Mouse (Mus musculus) lung, postnatal 36 days (tissue): ENCODE measurements around the gene Kif24.

ENCODE experiments used
- DNase-seq: peaks from one replicate; pipeline ENCODE4 v3.0.0; 2022; ENCODE audit warnings: mixed read lengths

The Kif24 gene

DNA sequence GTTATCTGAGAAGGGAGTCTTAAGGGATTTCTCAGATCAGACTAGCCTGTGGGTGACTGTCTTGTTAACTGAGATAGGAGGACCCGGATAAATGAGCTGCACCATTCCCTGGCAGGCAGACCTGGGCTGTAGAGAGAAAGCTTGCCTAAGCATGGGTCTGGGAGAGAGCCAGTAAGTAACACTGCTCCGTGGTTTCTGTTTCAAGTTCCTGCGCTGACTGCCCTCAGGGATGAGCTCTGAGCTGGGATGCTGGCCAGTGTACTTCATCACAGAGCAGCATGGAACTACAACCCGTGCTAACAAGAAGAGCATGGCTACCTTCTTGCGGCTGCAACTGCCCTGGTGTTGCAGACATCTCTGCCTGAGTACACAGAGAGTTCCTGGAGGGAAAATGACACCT is 64.8 kb downstream of the Kif24 start:
- DNase-seq: no peak

DNA sequence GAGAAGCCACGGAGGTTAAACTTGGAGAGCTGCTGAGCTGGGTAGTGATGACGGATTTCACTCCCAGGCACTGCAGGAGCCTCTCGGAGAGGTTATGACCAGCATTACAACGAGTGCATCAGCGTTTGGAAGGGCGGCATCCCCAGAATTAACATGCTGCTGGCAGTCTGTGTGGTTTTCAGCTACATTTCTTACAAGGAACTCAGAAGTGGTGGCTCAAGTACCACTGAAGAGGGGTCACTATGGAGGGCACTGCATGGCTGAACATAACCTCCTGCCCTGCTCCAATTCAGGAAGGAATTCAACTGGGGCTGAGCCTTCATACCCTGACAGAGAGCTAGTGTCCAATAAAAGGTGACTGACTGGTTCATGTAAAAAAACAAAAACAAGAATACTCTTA is 66.3 kb downstream of the Kif24 start:
- peak; percentile 54 for DNase-seq

DNA sequence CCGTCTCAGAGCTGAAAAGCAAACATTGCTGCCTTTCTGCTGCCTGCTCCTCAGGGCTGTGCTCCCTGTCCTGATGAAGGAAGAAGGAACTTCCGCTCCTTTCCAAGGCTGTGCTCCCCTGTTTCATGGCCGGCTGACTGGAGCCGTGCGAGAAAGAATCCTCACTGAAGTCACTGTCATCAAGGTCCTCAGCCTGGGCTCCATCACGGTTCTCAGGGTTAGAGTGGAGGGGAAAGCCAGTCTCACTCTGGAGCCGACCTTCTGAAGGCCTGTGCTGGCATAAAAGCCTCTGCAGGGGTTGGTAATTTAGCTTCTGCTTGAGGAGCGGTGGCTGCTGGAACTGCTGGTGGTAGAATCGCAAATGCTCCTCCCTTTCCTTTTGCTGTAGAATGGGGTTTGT is 70.0 kb downstream of the Kif24 start:
- no peak for DNase-seq

DNA sequence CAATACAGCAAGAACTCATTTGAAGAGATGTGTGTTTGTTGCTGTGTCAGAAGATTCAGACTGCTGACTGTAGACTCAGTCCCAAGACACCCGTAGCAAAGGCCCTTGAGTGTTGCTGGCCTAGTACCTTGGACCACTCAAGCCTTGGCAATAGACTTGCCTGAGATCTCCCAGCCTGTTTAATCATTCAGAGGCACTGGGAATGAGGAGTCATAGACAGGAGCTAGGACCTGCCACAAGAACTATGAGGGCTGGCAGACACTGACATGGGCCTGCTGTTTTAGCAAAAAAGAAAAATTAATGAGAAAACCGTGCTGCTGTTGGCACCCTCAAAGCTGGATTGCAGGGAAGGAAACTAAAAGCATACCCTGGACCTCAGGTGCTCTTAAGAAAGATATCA is 73.7 kb downstream of the Kif24 start:
- DNase-seq: no peak

DNA sequence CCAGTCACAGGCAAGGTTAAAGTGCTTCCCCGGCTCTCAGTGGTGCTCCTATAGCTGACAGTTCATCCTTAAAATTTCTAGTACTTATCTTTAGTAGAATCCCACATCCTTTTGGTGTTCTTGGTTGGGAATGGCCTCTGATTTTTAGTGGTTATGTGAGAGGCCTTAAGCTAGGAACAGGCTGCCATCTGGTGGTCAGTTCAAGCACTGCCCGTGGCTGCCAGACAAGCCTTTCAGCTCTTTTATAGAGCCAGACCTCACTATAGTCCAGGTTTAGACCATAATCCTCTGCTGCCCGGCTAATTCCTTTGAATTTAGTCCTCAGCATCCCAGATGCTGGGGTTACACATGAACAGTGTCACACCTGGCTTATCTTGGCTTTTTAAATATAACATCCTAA is 74.6 kb downstream of the Kif24 start:
- DNase-seq: peak; percentile 92

DNA sequence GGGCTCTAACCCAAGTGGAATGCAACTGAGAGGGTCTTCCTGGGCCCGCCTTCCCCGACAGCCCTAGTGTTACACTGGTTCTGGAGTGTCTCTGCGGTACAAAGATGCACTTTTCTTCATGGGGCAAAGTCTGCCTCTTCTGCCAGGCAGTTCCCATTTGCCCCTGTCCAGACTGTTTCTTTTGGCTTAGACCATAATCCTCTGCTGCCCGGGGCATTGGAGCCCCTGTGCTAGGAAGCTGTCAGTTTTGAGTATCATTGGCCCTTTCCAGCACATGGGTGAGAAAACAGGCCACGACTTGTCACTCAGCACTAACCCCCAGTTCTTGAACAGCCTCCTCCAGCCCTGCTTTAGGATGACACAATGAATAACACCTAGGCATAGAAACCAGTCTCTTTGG is 75.4 kb downstream of the Kif24 start:
- DNase-seq: no peak

DNA sequence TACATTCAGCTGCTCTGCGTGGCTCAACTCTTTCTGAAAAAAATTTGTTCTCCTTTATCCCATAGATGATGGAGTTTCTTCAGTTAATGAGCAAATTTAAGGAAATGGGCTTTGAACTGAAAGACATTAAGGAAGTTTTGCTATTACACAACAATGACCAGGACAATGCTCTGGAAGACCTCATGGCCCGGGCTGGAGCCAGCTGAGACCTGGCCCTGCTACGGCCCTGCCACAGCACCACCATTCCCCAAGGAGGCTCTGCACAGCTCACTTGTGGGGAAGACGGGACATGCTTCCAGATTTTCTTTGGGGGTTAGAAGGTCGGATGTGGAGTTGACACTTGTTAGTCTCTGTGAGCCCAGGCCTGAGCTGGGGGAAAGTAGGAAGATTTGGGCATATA is 76.1 kb downstream of the Kif24 start:
- DNase-seq: no peak

DNA sequence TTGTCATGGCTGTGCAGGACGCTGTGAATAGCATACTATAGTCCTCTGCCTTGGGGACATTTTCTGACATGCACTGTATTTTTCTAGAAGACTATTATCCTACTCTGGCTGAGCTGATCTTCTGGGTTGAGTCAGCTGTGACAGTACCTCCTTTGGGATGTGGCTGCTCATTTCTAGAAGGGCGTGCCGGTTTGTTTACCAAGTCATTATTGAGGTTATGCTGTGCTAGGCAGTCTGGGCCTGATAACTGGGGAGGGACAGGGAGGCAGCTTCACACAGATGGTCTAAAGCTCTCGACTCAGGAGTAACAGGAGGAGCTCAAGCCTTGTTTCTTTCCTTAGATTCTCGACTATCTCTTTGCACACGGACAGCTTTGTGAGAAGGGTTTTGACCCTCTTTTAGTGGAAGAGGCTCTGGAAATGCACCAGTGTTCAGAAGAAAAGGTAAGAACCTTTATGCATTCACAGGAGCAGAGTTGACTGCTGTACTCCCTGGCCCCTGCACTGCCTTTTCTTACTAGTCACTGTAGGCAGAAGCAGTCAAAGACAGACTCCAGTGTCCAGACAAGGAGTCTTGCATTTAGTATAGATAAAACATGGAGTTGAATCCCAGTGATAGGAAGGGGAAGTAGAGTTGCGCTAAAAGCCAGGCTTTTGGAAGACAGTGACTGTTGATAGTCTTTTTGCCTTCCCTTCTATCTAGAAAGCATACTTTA is 76.8 kb downstream of the Kif24 start:
- DNase-seq: no peak

DNA sequence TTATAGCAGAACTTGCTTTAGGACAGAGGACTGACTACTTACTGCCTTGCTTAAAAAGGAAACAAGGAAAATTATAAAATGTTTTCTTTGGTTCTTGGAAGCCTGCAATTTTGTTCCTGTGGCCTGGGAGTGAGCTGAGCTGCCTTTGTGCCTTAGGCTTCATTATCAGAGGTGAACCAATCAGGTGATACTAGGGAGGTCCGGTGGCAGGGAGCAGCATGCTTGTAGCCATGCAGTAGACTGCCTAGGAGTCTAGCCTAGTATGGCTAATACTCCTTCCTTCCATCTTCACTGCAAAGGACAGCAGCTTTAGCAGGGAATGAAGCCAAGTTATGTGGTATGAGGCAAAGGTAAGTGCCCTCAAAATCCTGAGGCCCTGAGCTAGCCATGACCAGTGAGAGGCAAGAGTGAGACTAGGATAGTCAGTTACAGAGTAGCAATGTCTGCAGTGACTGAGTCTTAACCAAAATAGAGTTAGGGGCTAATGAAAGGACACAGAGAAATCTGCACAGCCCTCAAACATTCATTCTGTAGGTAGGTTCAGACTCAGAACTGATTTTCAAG is 78.2 kb downstream of the Kif24 start:
- no peak for DNase-seq

DNA sequence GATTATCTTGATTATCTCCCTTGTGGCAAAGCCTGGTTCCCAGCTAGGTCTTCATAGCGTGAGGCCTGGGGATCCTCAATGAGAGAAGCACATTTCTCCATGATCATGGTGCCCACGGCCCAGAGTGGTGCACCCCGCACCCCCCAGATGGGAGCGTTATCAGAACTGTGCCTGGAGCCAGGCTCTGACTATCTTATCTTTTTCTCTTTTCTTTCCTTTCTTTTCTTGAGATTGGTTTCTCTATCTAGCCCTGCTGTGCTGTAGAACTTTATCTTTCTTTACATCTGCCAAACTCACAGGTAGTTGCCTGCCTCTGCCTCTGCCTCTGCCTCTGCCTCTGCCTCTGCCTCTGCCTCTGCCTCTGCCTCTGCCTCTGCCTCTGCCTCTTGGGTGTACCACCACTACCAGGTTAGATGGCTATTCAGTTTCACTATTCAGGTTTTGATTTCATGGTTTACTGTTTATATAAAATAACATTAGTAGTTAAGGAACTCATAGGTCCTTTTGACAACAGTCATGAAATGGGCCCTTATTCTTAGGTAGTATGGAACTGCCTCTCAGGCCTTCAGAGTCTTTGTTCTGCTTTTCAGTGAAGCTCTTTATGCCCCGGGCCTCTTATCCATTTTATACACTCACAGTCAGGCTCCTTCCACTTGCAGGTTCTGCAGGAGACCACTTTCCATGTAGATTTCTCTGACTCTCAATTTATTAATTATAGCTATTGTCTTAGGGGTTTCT is 83.3 kb downstream of the Kif24 start:
- DNase-seq: no peak

DNA sequence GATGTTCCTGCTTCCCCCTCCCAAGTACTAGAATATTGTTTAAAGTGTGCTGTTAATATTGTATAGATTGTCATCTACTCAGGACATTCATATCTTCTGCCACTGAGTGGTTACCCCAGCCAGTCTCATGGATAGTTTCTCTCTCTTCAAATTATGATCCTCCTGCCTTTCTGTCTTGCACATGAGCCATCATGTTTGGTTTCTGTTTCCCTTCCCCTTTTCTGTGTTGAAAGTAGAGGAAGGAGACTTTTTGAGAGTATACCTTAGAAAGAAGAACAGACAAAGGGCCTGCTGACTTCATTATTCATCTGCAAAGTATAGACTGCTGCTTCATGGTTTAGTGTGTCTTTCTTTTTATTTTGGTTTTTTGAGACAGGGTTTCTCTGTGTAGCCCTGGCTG is 87.1 kb downstream of the Kif24 start:
- DNase-seq: peak; percentile 38

DNA sequence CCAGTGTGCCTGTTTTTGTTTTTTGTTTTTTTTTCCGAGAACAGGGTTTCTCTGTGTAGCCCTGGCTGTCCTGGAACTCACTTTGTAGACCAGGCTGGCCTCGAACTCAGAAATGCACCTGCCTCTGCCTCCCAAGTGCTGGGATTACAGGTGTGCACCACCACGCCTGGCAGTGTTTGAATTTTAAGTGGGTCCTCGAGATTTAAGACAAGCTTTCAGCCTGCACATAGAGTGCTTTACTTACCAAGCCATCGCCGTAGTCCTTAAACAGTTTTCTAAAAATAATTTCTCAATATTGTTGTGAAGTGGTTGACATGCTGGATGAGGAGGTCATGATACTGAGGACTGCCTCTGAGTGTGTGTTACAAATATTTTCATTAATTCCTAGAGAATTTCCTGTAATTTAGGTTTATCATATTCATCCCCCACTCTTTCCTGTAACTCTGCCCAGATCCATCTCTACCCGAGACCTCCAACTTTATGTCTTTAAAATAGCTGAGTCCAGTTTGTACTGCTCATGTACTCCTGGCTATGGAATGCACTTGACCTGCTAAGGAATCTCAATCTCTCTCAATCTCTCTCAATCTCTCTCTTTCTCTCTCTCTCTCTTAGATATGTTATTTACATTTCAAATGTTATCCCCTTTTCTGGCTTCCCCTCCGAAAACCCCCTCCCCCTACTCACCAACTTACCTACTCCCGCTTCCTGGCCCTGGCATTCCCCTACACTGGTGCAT is 94.8 kb downstream of the Kif24 start:
- peak; percentile 70 for DNase-seq

DNA sequence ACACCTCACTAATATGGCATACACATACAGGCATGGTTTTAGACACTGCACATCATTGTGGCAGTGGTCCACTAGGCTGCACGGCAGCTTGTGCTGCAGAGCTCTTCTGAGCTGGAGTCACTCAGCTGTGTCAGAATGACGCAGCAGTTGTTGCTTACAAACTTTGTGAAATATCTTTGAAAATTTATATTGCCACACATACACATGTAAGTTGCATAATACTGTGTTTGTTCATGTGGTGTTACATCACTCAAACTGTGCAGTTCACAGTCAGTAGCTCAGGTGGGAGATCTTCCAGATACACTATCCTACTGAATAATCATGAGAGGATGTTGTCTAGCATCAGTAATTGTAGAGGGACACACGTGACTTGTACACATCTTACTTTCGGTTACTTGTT is 96.5 kb downstream of the Kif24 start:
- DNase-seq: peak; percentile 69

DNA sequence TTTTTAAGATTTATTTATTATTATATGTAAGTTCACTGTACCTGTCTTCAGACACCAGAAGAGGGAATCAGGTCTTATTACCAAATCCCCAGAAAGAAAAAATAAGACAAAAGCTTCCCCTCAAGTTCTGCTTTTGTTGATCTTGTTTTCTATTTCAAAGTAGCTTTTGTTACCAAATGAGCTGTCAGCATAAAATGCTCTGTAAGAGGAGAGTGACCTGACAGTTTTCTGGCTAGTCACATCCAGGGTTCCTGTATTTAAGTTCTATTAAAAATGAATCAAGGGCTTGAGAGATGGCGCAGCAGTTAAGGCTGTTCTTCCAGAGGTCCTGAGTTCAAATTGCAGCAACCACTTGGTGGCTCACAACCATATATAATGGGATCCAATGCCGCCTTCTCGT is 103.6 kb downstream of the Kif24 start:
- no peak for DNase-seq

DNA sequence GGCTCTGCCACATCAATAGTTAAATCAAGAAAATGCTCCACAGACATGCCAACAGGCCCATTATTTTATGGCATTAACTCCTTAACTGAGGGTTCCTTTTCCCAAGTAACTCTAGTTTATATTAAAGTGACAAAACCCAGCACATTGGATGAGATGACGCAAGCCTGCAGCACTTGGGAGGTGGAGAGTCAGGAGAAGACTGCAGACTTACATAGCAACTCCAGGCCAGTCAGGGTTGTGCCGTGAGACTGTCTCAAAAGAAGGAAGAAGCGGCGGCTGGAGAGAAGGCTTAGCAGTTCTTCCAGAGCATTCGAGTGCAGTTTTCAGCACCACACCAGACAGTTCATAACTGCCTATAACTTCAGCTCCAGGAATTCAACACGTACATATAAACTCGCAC is 105.3 kb downstream of the Kif24 start:
- DNase-seq: peak; percentile 42

DNA sequence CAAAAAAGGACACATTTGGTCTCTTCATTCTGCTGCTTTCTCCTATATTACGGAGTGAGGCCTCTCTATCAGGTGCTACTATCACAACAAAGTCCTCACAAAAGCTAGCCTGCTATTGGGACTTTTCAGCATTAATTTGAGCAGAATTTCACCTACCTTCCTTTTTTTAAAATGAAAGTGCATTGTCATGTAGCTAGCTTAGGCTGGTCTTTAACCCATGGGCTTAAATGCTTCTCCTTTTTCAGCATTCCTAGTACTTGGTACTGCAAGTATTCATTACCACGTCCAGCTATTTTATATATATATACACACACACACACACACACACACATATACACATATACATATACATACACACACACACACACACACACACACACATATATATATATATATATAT is 106.0 kb downstream of the Kif24 start:
- DNase-seq: no peak

DNA sequence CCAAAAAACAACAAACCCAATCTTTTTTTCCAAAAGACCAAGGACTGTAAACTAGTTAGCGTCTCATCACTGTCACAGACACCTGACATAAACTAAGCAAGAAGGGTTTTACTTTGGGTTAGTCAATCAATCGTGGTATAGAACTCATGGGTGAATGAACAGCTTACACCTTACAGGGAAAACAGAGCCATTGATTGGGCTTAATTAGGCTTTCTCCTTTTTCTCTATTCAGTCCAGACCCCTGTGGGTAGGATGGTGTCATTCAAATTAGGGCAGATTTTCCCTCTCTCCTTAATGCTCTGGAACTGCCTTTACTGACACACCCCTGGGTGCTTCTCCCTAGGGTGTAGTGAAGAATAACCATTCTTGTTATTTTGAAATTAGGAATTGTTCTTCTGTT is 107.5 kb downstream of the Kif24 start:
- no peak for DNase-seq

DNA sequence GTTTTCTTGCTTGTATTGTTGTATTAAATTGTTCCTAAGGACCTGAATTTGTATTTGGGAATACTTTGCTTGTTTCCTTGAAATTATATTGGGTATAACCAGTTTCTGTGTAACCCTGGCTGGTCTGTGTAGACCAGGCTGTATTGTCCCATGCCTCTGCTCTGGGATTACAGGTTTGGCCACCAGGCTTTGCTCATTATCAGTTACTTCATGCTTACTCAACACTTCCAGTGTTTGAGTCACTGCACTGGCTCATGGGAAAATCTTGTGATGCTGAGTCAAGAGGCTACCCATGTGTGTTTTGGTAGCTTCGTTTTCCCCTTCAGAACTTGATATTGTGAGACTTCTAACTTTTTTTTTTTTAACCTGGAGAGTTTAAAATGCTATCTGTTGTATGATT is 111.4 kb downstream of the Kif24 start:
- peak; percentile 33 for DNase-seq

DNA sequence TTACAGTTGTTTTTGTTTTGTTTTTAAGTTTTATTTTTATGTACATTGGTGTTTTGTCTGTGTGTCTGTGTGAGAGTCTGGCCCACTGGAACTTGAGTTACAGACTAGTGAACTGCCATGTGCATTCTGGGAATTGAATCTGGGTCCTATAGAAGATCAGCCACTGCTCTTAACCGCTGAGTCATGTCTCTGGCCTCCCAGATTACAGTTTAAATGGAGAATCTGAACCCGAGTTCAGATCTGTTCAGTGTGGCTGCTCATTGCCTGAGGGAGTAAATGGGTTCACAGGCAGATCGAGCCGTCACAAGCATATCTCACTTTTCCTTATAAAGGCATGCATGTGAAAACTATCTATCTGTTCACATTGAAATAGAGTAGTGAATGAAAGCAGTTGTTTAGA is 111.9 kb downstream of the Kif24 start:
- DNase-seq: no peak

DNA sequence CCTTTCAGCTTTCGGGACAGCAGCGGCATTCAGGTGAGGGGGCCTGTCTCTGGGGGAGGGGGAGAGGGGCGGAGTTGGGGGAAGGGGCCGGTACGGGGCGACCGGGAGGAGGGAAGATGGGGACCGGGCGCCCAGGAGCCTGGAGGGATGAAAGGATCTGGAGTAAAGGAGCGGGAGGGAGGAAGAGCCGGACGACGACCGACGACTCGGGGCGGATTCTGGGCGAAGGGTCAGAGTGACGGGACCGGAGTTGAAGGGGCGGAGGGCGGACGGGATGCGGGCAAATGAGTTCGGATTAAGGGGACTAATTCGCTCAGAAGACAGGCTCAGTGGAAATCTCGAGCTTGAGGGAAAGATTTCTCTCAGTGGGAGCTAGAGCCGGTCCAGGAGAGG is 115.5 kb downstream of the Kif24 start:
- DNase-seq: peak; percentile 36

DNA sequence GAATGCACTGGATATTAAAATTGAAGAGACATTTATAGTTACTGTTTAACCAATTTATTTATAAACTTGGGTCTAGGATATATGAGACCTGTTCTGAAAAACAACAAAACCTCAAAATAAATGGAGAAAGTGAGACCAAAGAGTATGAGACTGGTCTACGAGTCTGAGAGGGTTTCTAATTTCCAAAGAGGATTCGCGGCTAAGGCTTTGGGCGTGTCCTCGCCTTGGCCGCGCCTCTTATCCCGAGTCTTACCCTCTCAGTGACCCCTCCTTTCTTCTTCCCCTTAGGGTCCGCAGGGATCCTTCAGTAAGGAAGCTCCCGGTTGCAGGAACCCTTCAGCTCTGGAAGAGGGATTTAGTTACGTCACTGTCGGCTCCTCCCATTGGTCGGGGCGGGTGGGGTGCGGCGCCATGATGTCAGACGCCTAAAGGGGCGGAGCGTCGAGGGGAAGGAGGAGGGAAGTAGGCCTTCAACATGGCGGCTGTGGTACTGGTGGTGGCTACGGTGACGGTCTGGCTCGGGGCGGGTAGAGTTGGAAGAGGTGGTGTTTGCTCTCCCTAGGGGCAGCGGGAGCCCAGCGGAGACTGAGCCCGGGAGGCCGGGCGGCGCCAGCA is 116.0 kb downstream of the Kif24 start, which contains the start of gene Ubap1:
Gene Ubap1 (plus strand): TSS at position 413 of the 615 bp plus-strand sequence.
- peak; percentile 97 for DNase-seq

DNA sequence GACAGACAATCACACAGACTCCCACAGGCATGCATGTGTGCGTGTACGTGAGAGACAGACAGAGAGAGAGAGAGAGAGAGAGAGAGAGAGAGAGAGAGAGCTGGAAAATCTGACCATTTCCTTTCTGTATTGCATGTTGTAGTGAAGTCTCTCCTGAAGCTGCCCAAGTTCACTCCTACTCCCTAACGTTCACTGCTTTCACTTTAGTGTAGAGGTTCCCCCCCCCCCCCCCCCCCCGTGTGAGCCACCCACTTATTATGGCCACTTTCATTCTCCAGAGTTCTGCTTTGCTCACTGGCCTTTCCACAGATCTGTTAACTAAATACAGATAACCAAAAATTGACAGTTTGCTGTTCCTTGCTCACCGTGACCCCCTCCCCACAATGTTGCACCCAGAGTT is 116.8 kb downstream of the Kif24 start:
- peak; percentile 26 for DNase-seq

DNA sequence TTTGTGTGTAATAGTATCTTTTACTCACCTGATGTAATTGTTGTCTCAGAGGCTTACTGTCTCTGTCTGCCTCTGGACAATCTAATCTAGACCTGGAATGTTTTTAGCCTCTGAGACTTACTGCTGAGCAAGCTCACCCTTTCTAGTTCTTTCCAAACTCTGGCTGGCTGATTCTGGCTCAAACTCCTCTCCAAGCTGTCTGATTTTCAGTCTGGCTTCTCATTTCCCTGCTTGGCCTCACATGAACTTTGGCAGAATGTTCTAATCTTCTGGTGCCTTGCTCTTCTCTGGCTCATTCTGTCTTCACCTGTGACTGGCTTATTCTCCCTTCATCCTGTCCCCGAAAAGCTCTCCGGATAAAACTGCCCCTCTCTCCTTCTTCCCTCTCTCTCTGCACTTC is 118.7 kb downstream of the Kif24 start:
- no peak for DNase-seq
